Mouse (Mus musculus) stomach, postnatal 0 days (tissue): Measurements from ENCODE around the gene Wdr26.

ENCODE experiments used
- CTCF ChIP-seq: IDR thresholded peaks from 2 replicates; pipeline ENCODE4 v1.5.1; 2016; ENCODE audit warnings: antibody characterized with exemption, low read depth, mild to moderate bottlenecking, moderate library complexity
- EP300 ChIP-seq: optimal IDR thresholded peaks from 2 replicates; pipeline ENCODE3; 2016; ENCODE audit warnings: antibody characterized with exemption

DNA sequence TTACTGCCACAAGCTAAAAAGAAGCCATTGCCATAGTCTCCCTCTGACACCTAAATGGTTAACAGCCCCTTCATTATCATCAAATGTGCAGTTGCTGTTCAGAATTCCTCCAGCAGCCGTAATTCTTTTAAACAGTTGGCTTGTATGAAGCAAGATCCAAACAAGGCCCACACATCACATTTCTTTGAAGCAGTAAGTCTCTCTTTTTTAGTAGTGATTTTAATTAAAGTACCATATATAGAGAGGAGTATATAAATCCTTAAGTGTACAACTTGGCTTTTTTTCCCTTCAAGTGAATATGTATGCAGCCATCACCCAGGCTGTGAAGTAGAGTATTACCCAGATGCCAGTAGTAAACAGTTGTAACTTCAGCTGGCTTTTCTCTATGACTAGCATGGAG, 10.2 kb upstream of the Wdr26 start:
- TF ChIP-seq CTCF (no peak), EP300 (no peak)
